ENCODE assay signal across 7 mouse cellular contexts in genomic region chr4:55630215-55630614, GRCm38 (mm10).
DNase-seq lines count a peak whose midpoint lies in the region; ATAC-seq and TF ChIP-seq lines count a peak whose summit lies in the region.
"Not testable (repeated sequence)": the region's sequence is repeated elsewhere in the genome, so short reads cannot be mapped to it uniquely, and the experiment has no call there.

No protein-coding gene starts in this region.

- peak overlapping the region; percentile 13; the same call in 1 of the 2 replicates for H3K27ac ChIP-seq in bone marrow macrophage, adult 2 months (ENCODE audit: insufficient read depth, low read depth, low read length)
- H3K27ac ChIP-seq in gastrocnemius, adult 2 months, result peak overlapping the region; percentile 57
- H3K27ac ChIP-seq in macrophage, result 0 out of 2 replicates have a peak overlapping the region, but pooled peaks have one; percentile 36

- H3K79me2 ChIP-seq in macrophage (ENCODE audit: inconsistent target), result not testable (repeated sequence)

- H3K4me1 ChIP-seq in bone marrow macrophage, adult 2 months (ENCODE audit: control insufficient read depth, insufficient read depth, low read length), result peaks cover 19% of the 10 kb centered on the region

- not testable (repeated sequence) for TF ChIP-seq CTCF in bone marrow macrophage, adult 2 months (IDR thresholded peaks at IDR 0.05; ENCODE audit: low read depth, low read length); gastrocnemius, adult 2 months (IDR thresholded peaks at IDR 0.05)

- TF ChIP-seq POLR2A in bone marrow macrophage, adult 2 months (IDR thresholded peaks at IDR 0.05; ENCODE audit: borderline replicate concordance, low read depth, low read length), result not testable (repeated sequence)

- H3K4me3 ChIP-seq in bone marrow macrophage, adult 2 months (ENCODE audit: insufficient read depth, low read length); gastrocnemius, adult 2 months; macrophage (ENCODE audit: inconsistent target): not testable (repeated sequence)

- H3K36me3 ChIP-seq in macrophage (ENCODE audit: inconsistent target), result not testable (repeated sequence)

- 0 out of 2 replicates have a peak, but pooled peaks have one; percentile 29 for ATAC-seq in megakaryocyte progenitor cell, adult 5-6 weeks (replicated peaks; ENCODE audit: poor library complexity)

- 70% methylated on average over 2 of the region's 4 CpGs for WGBS in macrophage (ENCODE audit: missing documents)

- intact Hi-C loops in gastrocnemius, adult 2 months (cut with DNase I), result not testable (repeated sequence)

- DNase-seq in gastrocnemius, adult 2 months, result not testable (repeated sequence)
- DNase-seq in heart, adult 11 months, result peak; percentile 95
- DNase-seq in heart, adult 8-10 months (ENCODE audit: low spot score), result peak; percentile 55
- DNase-seq in lung, postnatal 25 days (ENCODE audit: low spot score), result peak; percentile 31
